Comparison of ENCODE assay signal across 8 mouse cellular contexts in genomic region chr14:16243603-16244209, GRCm38 (mm10). TPM values are rescaled to one million over a fixed set of nuclear protein-coding genes. Genes with fewer than 3 reads are reported as not detected.
A peak's percentile ranks its signal among the peaks of the same experiment; 100 is the strongest.
DNase-seq lines count a peak whose midpoint lies in the region; ATAC-seq and TF ChIP-seq lines count a peak whose summit lies in the region.

No protein-coding gene starts in this region.

- H3K27ac ChIP-seq in bone marrow, adult 2 months (ENCODE audit: control insufficient read depth, insufficient read depth, low read depth, low read length, poor library complexity) = peak overlapping the region; percentile 94
- H3K27ac ChIP-seq in heart, embryonic 12.5 days (ENCODE audit: poor library complexity, severe bottlenecking) = peak overlapping the region; percentile 90
- no peak overlapping the region for H3K27ac ChIP-seq in midbrain, embryonic 11.5 days (ENCODE audit: low read depth, low read length)

- WGBS in bone marrow, adult 2 months = 3% methylated on average over 10 of the region's 10 CpGs
- 4% methylated on average over 10 of the region's 10 CpGs for WGBS in heart, embryonic 12.5 days
- 20% methylated on average over 10 of the region's 10 CpGs for WGBS in midbrain, embryonic 11.5 days

- peaks cover 10% of the 10 kb centered on the region for H3K36me3 ChIP-seq in heart, embryonic 12.5 days
- H3K36me3 ChIP-seq in midbrain, embryonic 11.5 days (ENCODE audit: control insufficient read depth, insufficient read depth, low read length) = no peaks in the 10 kb centered on the region

- TF ChIP-seq CTCF in bone marrow, adult 2 months (IDR thresholded peaks at IDR 0.05; ENCODE audit: control insufficient read depth, insufficient read depth, low read length) = no peak

- peaks cover 5% of the 10 kb centered on the region; the same call in 1 of the 2 replicates for H3K4me1 ChIP-seq in bone marrow, adult 2 months (ENCODE audit: control insufficient read depth, insufficient read depth, low read length)
- no peaks in the 10 kb centered on the region; the same call in 1 of the 2 replicates for H3K4me1 ChIP-seq in heart, embryonic 12.5 days (replicated peaks)
- peaks cover 6% of the 10 kb centered on the region; the same call in 1 of the 2 replicates for H3K4me1 ChIP-seq in midbrain, embryonic 11.5 days (ENCODE audit: control insufficient read depth, insufficient read depth, low read length)

- H3K4me3 ChIP-seq in bone marrow, adult 2 months (replicated peaks; ENCODE audit: control insufficient read depth, low read depth, low read length) = peak overlapping the region; percentile 90
- H3K4me3 ChIP-seq in heart, embryonic 12.5 days = peak overlapping the region; percentile 61
- peak overlapping the region; percentile 38 for H3K4me3 ChIP-seq in midbrain, embryonic 11.5 days (ENCODE audit: low read depth, low read length)

- ATAC-seq in heart, embryonic 12.5 days (ENCODE audit: insufficient number of reproducible peaks, low FRiP score) = peak; percentile 25; the same call in 1 of the 2 replicates
- ATAC-seq in midbrain, embryonic 11.5 days (ENCODE audit: low FRiP score) = no peak

- no peaks in the 10 kb centered on the region for H3K9me3 ChIP-seq in heart, embryonic 12.5 days (replicated peaks)
- H3K9me3 ChIP-seq in midbrain, embryonic 11.5 days (ENCODE audit: control insufficient read depth, low read length) = no peaks in the 10 kb centered on the region

- no peak for TF ChIP-seq POLR2A in bone marrow, adult 2 months (IDR thresholded peaks at IDR 0.05; ENCODE audit: borderline replicate concordance, control insufficient read depth, low read depth, low read length)

- no peaks in the 10 kb centered on the region for H3K27me3 ChIP-seq in heart, embryonic 12.5 days (replicated peaks)
- no peaks in the 10 kb centered on the region for H3K27me3 ChIP-seq in midbrain, embryonic 11.5 days (ENCODE audit: control insufficient read depth, insufficient read depth, low read length)

- H3K4me2 ChIP-seq in heart, embryonic 12.5 days = peak overlapping the region; percentile 64
- peak overlapping the region; percentile 58 for H3K4me2 ChIP-seq in midbrain, embryonic 11.5 days

- H3K9ac ChIP-seq in heart, embryonic 12.5 days = peak overlapping the region; percentile 78
- peak overlapping the region; percentile 68 for H3K9ac ChIP-seq in midbrain, embryonic 11.5 days (ENCODE audit: low read length)

- peak; percentile 28 to 29 for DNase-seq in kidney, adult 8-10 months
- DNase-seq in kidney, adult 11 months = no peak
- peak; percentile 42 to 54 for DNase-seq in kidney, postnatal 36 days
- no peak for DNase-seq in midbrain, embryonic 11.5 days (ENCODE audit: low spot score, missing footprints)
- no peak for DNase-seq in layer of hippocampus, adult 18-20 months (ENCODE audit: low spot score in 2 of 2)
- DNase-seq in cerebellum, adult 9-10 months = no peak

RNA-seq across cellular contexts. Expression of gene Ngly1, which starts 5.4 kb away (rescaled TPM):
- 10.9 and 12.7 TPM in 2 replicates for polyA plus RNA-seq in bone marrow, adult 2 months (2011; ENCODE audit: insufficient read depth, insufficient read length, low replicate concordance, missing spikeins)
- 23.8 and 25.0 TPM in 2 replicates for polyA plus RNA-seq in heart, embryonic 12.5 days (2016; fragmentation: Nextera tagmentation; extraction: Ambion mirVana)
- polyA plus RNA-seq in midbrain, embryonic 11.5 days (2014; fragmentation: Nextera tagmentation; extraction: Ambion mirVana) = 22.0 and 24.7 TPM in 2 replicates
- 10 to 100 TPM; 30.1 to 31.4 TPM for total RNA-seq in layer of hippocampus, adult 18-20 months (2021)

RNA-seq across cellular contexts. Expression of gene Oxsm, which starts 5.9 kb away (rescaled TPM):
- 2.3 and 3.6 TPM in 2 replicates for polyA plus RNA-seq in bone marrow, adult 2 months (2011; ENCODE audit: insufficient read depth, insufficient read length, low replicate concordance, missing spikeins)
- polyA plus RNA-seq in heart, embryonic 12.5 days (2016; fragmentation: Nextera tagmentation; extraction: Ambion mirVana) = 2.3 and 2.8 TPM in 2 replicates
- polyA plus RNA-seq in midbrain, embryonic 11.5 days (2014; fragmentation: Nextera tagmentation; extraction: Ambion mirVana) = 1.3 and 1.8 TPM in 2 replicates
- total RNA-seq in layer of hippocampus, adult 18-20 months (2021) = 10 to 100 TPM in 1 of 2 experiments, 1 to 10 TPM in 1; 9.5 to 11.6 TPM

Comparison
In these comparisons a context has a peak if more than half of its experiments do, and no peak if none do; other contexts are left out.
1. DNase-seq: peak in kidney, adult 8-10 months (2 of 2) and kidney, postnatal 36 days (2 of 2); none in kidney, adult 11 months (single experiment), midbrain, embryonic 11.5 days (single experiment), layer of hippocampus, adult 18-20 months (0 of 2) and cerebellum, adult 9-10 months (single experiment).
2. H3K4me3 ChIP-seq: peak in every context shown above with its lines; median percentile 90 in bone marrow, adult 2 months; 61 in heart, embryonic 12.5 days; 38 in midbrain, embryonic 11.5 days.